Comparison of ENCODE assay signal across 24 mouse cellular contexts in genomic region chr5:136696516-136696915, GRCm38 (mm10). TPM values are rescaled to one million over a fixed set of nuclear protein-coding genes. Genes with fewer than 3 reads are reported as not detected.
"Had no signal": no experiment of that assay in that cellular context is flagged by ENCODE, and none has a peak within 500 bp of the region (broad histone marks: within the 10 kb centered on the region; RNA-seq: fewer than 3 reads in every experiment).

No protein-coding gene starts in this region.

- H3K4me1 ChIP-seq: midbrain, embryonic 10.5 days; midbrain, embryonic 12.5 days; neural tube, embryonic 13.5 days; neural tube, embryonic 15.5 days had no signal

- H3K4me3 ChIP-seq: midbrain, embryonic 10.5 days; midbrain, embryonic 12.5 days; myocyte; neural tube, embryonic 13.5 days; neural tube, embryonic 15.5 days had no signal

- DNase-seq: lung, adult 18-20 months; lung, embryonic 14.5 days; lung, postnatal 10 days; lung, postnatal 4 days; midbrain, embryonic 14.5 days; retina, postnatal 1 day; right cerebral cortex, adult 18-20 months; right cerebral cortex, postnatal 25 days; right cerebral cortex, postnatal 4 days; spleen, adult 18-20 months; thymus, adult 18-20 months; thymus, postnatal 25 days; thymus, postnatal 4 days had no signal

- H3K9me3 ChIP-seq: midbrain, embryonic 12.5 days; neural tube, embryonic 13.5 days; neural tube, embryonic 15.5 days had no signal

- H3K4me2 ChIP-seq: lung, embryonic 14.5 days; midbrain, embryonic 12.5 days; neural tube, embryonic 13.5 days; neural tube, embryonic 15.5 days had no signal

- H3K27me3 ChIP-seq: midbrain, embryonic 12.5 days; neural tube, embryonic 13.5 days; neural tube, embryonic 15.5 days had no signal

- H3K36me3 ChIP-seq: midbrain, embryonic 10.5 days; midbrain, embryonic 12.5 days; neural tube, embryonic 13.5 days; neural tube, embryonic 15.5 days had no signal

- H3K27ac ChIP-seq: midbrain, embryonic 10.5 days; midbrain, embryonic 12.5 days; neural tube, embryonic 13.5 days; neural tube, embryonic 15.5 days had no signal

- H3K9ac ChIP-seq: lung, embryonic 14.5 days; midbrain, embryonic 12.5 days; neural tube, embryonic 13.5 days; neural tube, embryonic 15.5 days had no signal

- ATAC-seq: midbrain, embryonic 16.5 days had no signal

RNA-seq across cellular contexts. Expression of gene Myl10, which starts 3.6 kb away (rescaled TPM):
- polyA plus RNA-seq: lung, embryonic 14.5 days; lung, embryonic 16.5 days; midbrain, embryonic 10.5 days; midbrain, embryonic 12.5 days; midbrain, embryonic 14.5 days; midbrain, embryonic 16.5 days; neural tube, embryonic 11.5 days; neural tube, embryonic 13.5 days; neural tube, embryonic 15.5 days; small intestine, adult 2 months; stomach, embryonic 14.5 days; urinary bladder, adult 2 months had no signal
